Mouse (Mus musculus) kidney, postnatal 10 days (tissue): Measurements from ENCODE around the gene Prom2.

Experiments used
- DNase-seq: peaks from one replicate; pipeline ENCODE4 v3.0.0; 2021; ENCODE audit warnings: mixed read lengths

Gene Prom2

GRCm38 (mm10) chr2:127541185-127541584 is at the start of gene Prom2:
Prom2 (minus strand) TSS chr2:127541467.
- peak; percentile 61 for DNase-seq

GRCm38 (mm10) chr2:127590840-127591239 is 49.6 kb upstream of the Prom2 start:
- peak; percentile 36 for DNase-seq

GRCm38 (mm10) chr2:127590204-127590603 is 48.9 kb upstream of the Prom2 start:
- DNase-seq: peak; percentile 36

GRCm38 (mm10) chr2:127588897-127589296 is 47.6 kb upstream of the Prom2 start:
- DNase-seq: no peak

GRCm38 (mm10) chr2:127587514-127587844 is 46.2 kb upstream of the Prom2 start:
- no peak for DNase-seq

- DNase-seq: peak; percentile 93
Measured at GRCm38 (mm10) chr2:127586694-127587513, 45.6 kb upstream of the Prom2 start, which contains the start of the genes Zfp661 and Mrps5. Zfp661 (minus strand) TSS chr2:127587094. Mrps5 (plus strand) TSS chr2:127587222.

DNA sequence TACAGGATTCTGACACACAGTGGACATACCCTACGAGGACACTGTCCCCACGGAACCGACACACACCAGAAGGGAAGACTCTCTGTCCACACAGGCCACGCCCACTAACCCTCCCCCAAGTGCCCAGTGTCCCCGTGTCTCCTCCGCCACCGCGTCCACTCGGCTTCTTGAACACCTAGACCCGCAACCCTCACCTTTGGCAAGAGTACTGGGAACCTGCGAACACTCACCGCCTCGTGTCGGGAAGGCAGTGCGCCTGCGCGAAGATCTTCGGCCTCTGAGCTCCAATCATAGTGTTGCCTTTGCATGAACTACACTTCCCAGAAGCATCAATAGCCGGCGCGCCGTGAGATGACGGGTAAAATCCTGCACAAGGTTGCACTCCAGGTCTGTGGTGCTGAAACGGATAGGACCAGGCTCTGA is 43.2 kb upstream of the Prom2 start:
- peak; percentile 95 for DNase-seq

- no peak for DNase-seq
Measured at GRCm38 (mm10) chr2:127573322-127573721, 32.1 kb upstream of the Prom2 start.

- peak; percentile 93 for DNase-seq
Measured at GRCm38 (mm10) chr2:127559070-127559966, 18.1 kb upstream of the Prom2 start.

- peak; percentile 39 for DNase-seq
Measured at GRCm38 (mm10) chr2:127551078-127551477, 9.8 kb upstream of the Prom2 start.

DNA sequence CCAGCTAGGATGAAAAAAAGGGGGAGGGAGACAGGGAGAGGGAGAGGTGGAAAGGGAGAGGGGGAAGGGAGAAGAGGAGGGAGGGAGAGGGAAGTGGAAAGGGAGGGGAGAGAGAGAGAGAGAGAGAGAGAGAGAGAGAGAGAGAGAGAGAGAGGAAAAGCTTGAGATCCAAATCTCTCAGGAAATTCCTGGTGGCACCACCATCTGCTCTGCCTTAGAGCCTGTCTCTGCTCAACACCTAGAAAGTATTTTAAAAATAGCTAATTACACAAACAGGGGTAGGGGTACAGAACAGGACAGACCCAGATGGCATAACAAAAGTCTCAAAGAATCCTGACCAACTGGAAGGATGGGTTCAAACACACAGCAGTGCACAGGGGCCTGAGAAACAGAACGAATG is 9.2 kb upstream of the Prom2 start:
- no peak for DNase-seq

- no peak for DNase-seq
Measured at GRCm38 (mm10) chr2:127549711-127550110, 8.4 kb upstream of the Prom2 start.

DNA sequence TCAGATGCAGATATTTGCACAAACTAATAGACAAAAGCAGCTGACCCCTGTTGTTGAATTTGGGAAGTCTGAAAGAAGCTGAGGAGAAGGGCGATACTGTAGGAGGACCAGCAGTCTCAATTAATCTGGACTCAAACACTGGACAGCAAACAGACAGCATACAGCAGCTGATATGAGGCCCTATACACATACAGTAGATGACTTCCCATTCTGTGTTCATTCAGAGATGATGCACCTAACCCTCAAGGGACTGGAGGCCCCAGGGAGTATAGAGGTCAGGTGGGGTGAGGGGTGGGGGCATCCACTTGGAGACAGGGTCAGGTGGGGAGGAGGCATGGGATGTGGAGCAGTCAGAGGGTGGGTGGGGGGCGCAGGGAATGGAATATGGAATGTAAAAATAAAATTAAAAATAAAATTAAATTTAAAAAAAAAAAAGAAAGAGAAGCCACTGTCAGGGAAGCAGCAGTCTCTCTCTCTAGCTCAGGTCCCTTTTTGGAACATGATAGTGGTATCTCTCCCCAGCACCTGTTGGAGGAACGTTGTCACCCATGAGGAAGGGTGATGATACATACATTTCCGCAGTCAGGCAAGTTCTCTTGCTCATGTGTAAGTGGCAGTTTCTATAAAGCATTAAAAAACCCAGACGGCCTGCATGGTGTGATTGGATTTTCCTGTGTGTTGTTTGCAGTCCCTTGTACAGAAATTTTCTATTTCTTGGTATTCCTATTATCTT is 7.2 kb upstream of the Prom2 start:
- DNase-seq: no peak

- DNase-seq: no peak
Measured at GRCm38 (mm10) chr2:127541697-127542096, 430 bp upstream of the Prom2 start.

- no peak for DNase-seq
Measured at GRCm38 (mm10) chr2:127539494-127539893, 1.8 kb downstream of the Prom2 start.

GRCm38 (mm10) chr2:127537548-127537947 is 3.7 kb downstream of the Prom2 start:
- DNase-seq: no peak

GRCm38 (mm10) chr2:127535363-127535762 is 5.9 kb downstream of the Prom2 start:
- no peak for DNase-seq

GRCm38 (mm10) chr2:127532379-127532778 is 8.9 kb downstream of the Prom2 start:
- DNase-seq: peak; percentile 66

- DNase-seq: no peak
Measured at GRCm38 (mm10) chr2:127531592-127531991, 9.7 kb downstream of the Prom2 start.

- DNase-seq: no peak
Measured at GRCm38 (mm10) chr2:127530418-127530817, 10.8 kb downstream of the Prom2 start.

- DNase-seq: no peak
Measured at GRCm38 (mm10) chr2:127525004-127525775, 16.1 kb downstream of the Prom2 start.
